Mouse (Mus musculus) intestine, embryonic 16.5 days (tissue): Measurements from ENCODE around the gene Rarres1. TPM values are rescaled to one million over a fixed set of nuclear protein-coding genes. Genes with fewer than 3 reads are reported as not detected.

Experiments
- ATAC-seq: fragments of 200-750 bp; cut with Nextera tagmentation; 2 replicates; pipeline ENCODE4 v1.8.0; 2017; ENCODE audit warnings: moderate TSS enrichment, moderate library complexity
- H3K27ac ChIP-seq: fragments of 300-500 bp; sonication (generic); 2 replicates; pipeline ENCODE4 v1.5.1; 2014; ENCODE audit warnings: mild to moderate bottlenecking, low read length
- H3K27me3 ChIP-seq: fragments of 300-500 bp; sonication (generic); replicated peaks from 2 replicates; pipeline ENCODE4 v1.6.1; 2014; ENCODE audit warnings: low read length, control low read depth, mixed read lengths; ENCODE audit not compliant: control insufficient read depth, insufficient read depth
- H3K36me3 ChIP-seq: fragments of 300-500 bp; sonication (generic); 2 replicates; pipeline ENCODE4 v1.6.1; 2014; ENCODE audit warnings: low read length, control low read depth; ENCODE audit not compliant: control insufficient read depth, insufficient read depth
- H3K4me1 ChIP-seq: fragments of 300-500 bp; sonication (generic); 2 replicates; pipeline ENCODE4 v1.6.1; 2014; ENCODE audit warnings: low read length, control low read depth, mixed read lengths; ENCODE audit not compliant: control insufficient read depth, insufficient read depth
- H3K4me2 ChIP-seq: fragments of 300-500 bp; sonication (generic); 2 replicates; pipeline ENCODE4 v1.6.1; 2014; ENCODE audit warnings: low read depth, low read length, control low read depth
- H3K4me3 ChIP-seq: fragments of 300-500 bp; sonication (generic); 2 replicates; pipeline ENCODE4 v1.5.1; 2014; ENCODE audit warnings: mild to moderate bottlenecking, low read length
- H3K9ac ChIP-seq: fragments of 300-500 bp; sonication (generic); 2 replicates; pipeline ENCODE4 v1.6.1; 2014; ENCODE audit warnings: low read depth, low read length
- H3K9me3 ChIP-seq: fragments of 300-500 bp; sonication (generic); 2 replicates; pipeline ENCODE4 v1.6.1; 2016; ENCODE audit warnings: low read length, control low read depth; ENCODE audit not compliant: control insufficient read depth
- WGBS: fragments of 180-500 bp; shearing (Covaris S2); extraction: QIAGEN DNeasy Blood & Tissue Kit; methylation state at CpG from one replicate; pipeline ENCODE4 v1.1.7; 2014; 5-methylcytosine and 5-hydroxymethylcytosine counted together
- polyA plus RNA-seq: library from polyadenylated mRNA; unstranded; fragments of >200 nt; fragmentation: Nextera tagmentation; extraction: Ambion mirVana; gene quantifications from 2 replicates; pipeline ENCODE4 v1.2.1, GENCODE M21; 2015

Rarres1 gene
- polyA plus RNA-seq, 1 experiment from 2014 or later = 1.3 TPM

- no peak overlapping the region for H3K4me3 ChIP-seq
- no peaks in the 10 kb centered on the region for H3K27me3 ChIP-seq
- no peak overlapping the region for H3K9ac ChIP-seq
- ATAC-seq = no peak
- no peak overlapping the region for H3K27ac ChIP-seq
- no peaks in the 10 kb centered on the region for H3K36me3 ChIP-seq
- no peaks in the 10 kb centered on the region for H3K4me1 ChIP-seq
- WGBS = 75% methylated on average over 6 of the region's 6 CpGs
- H3K4me2 ChIP-seq = no peak overlapping the region
- no peaks in the 10 kb centered on the region for H3K9me3 ChIP-seq
Observed at GRCm38 (mm10) chr3:67524768-67525167, 9.4 kb upstream of the Rarres1 start.

GRCm38 (mm10) chr3:67522709-67523108 lies 7.4 kb upstream of the Rarres1 start:
- WGBS = 84% methylated on average over 8 of the region's 8 CpGs
- no peak overlapping the region for H3K4me2 ChIP-seq
- no peaks in the 10 kb centered on the region for H3K36me3 ChIP-seq
- no peaks in the 10 kb centered on the region for H3K27me3 ChIP-seq
- no peak overlapping the region for H3K27ac ChIP-seq
- no peaks in the 10 kb centered on the region for H3K4me1 ChIP-seq
- H3K9ac ChIP-seq = no peak overlapping the region
- no peak overlapping the region for H3K4me3 ChIP-seq
- no peak for ATAC-seq
- no peaks in the 10 kb centered on the region for H3K9me3 ChIP-seq

GRCm38 (mm10) chr3:67520568-67521143 lies 5.3 kb upstream of the Rarres1 start:
- Histone ChIP-seq H3K9ac (no peak overlapping the region), H3K27me3 (peaks cover 11% of the 10 kb centered on the region; the same call in 1 of the 2 replicates), H3K36me3 (no peaks in the 10 kb centered on the region), H3K9me3 (no peaks in the 10 kb centered on the region), H3K4me3 (no peak overlapping the region), H3K4me2 (no peak overlapping the region), H3K27ac (no peak overlapping the region), H3K4me1 (no peaks in the 10 kb centered on the region)
- ATAC-seq = no peak
- 93% methylated on average over 5 of the region's 5 CpGs for WGBS

GRCm38 (mm10) chr3:67514801-67515273 lies 486 bp downstream of the Rarres1 start:
- Histone ChIP-seq H3K9ac (peak overlapping the region; percentile 67), H3K4me2 (peak overlapping the region; percentile 100), H3K27me3 (peaks cover 22% of the 10 kb centered on the region; the same call in 1 of the 2 replicates), H3K36me3 (no peaks in the 10 kb centered on the region), H3K27ac (no peak overlapping the region), H3K9me3 (no peaks in the 10 kb centered on the region), H3K4me1 (0 out of 2 replicates have a peak, but pooled peaks cover 3% of the 10 kb centered on the region), H3K4me3 (peak overlapping the region; percentile 60)
- WGBS = 5% methylated on average over 40 of the region's 40 CpGs
- ATAC-seq = peak; percentile 54

- no peak overlapping the region for H3K4me3 ChIP-seq
Observed at GRCm38 (mm10) chr3:67512807-67513206, 2.5 kb downstream of the Rarres1 start.

GRCm38 (mm10) chr3:67508216-67508892 lies 7.0 kb downstream of the Rarres1 start:
- Histone ChIP-seq H3K9ac (no peak overlapping the region), H3K4me2 (no peak overlapping the region), H3K27ac (no peak overlapping the region), H3K4me1 (no peaks in the 10 kb centered on the region), H3K9me3 (no peaks in the 10 kb centered on the region), H3K4me3 (no peak overlapping the region), H3K27me3 (no peaks in the 10 kb centered on the region), H3K36me3 (no peaks in the 10 kb centered on the region)
- WGBS = 84% methylated on average over 10 of the region's 10 CpGs
- no peak for ATAC-seq

More at GRCm38 (mm10) chr3:67512807-67513206, 2.5 kb downstream of the Rarres1 start:
- WGBS = 3% methylated on average over 5 of the region's 5 CpGs
- Histone ChIP-seq H3K36me3 (no peaks in the 10 kb centered on the region), H3K4me2 (no peak overlapping the region), H3K27ac (no peak overlapping the region), H3K4me1 (0 out of 2 replicates have a peak, but pooled peaks cover 3% of the 10 kb centered on the region), H3K27me3 (peaks cover 22% of the 10 kb centered on the region; the same call in 1 of the 2 replicates), H3K9me3 (no peaks in the 10 kb centered on the region), H3K9ac (no peak overlapping the region)
- ATAC-seq = peak; percentile 69

GRCm38 (mm10) chr3:67505286-67505685 lies 10.0 kb downstream of the Rarres1 start:
- 84% methylated on average over 2 of the region's 2 CpGs for WGBS
- Histone ChIP-seq H3K4me1 (no peaks in the 10 kb centered on the region), H3K36me3 (no peaks in the 10 kb centered on the region), H3K4me2 (no peak overlapping the region), H3K9me3 (no peaks in the 10 kb centered on the region), H3K27me3 (no peaks in the 10 kb centered on the region), H3K9ac (no peak overlapping the region), H3K4me3 (no peak overlapping the region), H3K27ac (no peak overlapping the region)
- no peak for ATAC-seq

- Histone ChIP-seq H3K27ac (no peak overlapping the region), H3K9me3 (no peaks in the 10 kb centered on the region), H3K4me1 (no peaks in the 10 kb centered on the region), H3K36me3 (no peaks in the 10 kb centered on the region), H3K9ac (no peak overlapping the region), H3K4me2 (no peak overlapping the region), H3K27me3 (no peaks in the 10 kb centered on the region), H3K4me3 (no peak overlapping the region)
- no peak for ATAC-seq
- 23% methylated on average over 3 of the region's 3 CpGs for WGBS
Observed at GRCm38 (mm10) chr3:67503878-67504277, 11.4 kb downstream of the Rarres1 start.

- H3K9ac ChIP-seq = no peak overlapping the region
- no peak overlapping the region for H3K4me3 ChIP-seq
- H3K4me1 ChIP-seq = no peaks in the 10 kb centered on the region
- no peak overlapping the region for H3K27ac ChIP-seq
- H3K9me3 ChIP-seq = no peaks in the 10 kb centered on the region; the same call in 1 of the 2 replicates
- no peak overlapping the region for H3K4me2 ChIP-seq
- ATAC-seq = no peak
- no peaks in the 10 kb centered on the region for H3K27me3 ChIP-seq
- H3K36me3 ChIP-seq = no peaks in the 10 kb centered on the region
- 94% methylated on average over 4 of the region's 4 CpGs for WGBS
Observed at GRCm38 (mm10) chr3:67499406-67499791, 15.9 kb downstream of the Rarres1 start.
